Mouse (Mus musculus) natural killer cell, adult 2 months (primary cell): ENCODE measurements around the gene Kat2b.
"Not testable (repeated sequence)": the region's sequence is repeated elsewhere in the genome, so short reads cannot be mapped to it uniquely, and the experiment has no call there.

Experiments
- DNase-seq, 2 experiments: peaks; one replicate each; pipeline ENCODE4 v3.0.0; 2022; ENCODE audit warnings: low spot score in 2 of 2

Kat2b gene

DNA sequence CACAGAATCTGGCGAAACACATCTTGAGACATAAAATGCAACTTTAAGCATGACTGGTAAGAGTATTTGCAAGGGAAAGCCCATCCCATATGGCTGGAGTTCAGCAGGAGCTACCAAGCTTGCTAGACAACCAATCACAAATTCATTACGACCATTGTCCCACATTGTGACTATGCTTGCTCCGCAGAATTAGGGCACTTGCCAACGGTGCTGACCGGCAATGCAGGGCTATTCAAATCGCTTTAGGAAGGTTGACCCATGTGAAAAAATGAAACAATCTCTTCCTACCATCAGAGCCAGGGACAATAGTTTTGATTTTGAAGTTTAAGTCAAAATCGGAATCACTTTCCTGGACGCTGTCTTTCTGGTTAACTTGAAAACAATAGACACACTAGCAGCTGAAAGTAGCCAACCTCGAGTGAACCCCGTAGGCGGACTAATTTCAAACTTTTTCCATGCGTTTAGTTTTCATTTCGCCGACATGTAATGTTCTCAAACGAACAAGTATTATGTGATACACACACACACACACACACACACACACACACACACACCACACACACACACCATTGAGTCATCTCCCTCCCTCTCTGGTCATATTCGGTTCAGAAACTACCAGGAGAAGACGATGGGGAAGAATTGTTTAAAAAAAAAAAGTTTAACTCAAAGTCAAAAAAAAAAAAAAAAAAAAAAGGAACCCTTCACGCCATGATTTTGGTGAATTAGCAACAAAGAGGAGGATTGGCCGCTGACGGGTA is at the start of gene Kat2b:
Gene Kat2b (plus strand): TSS at position 701 of the 758 bp plus-strand sequence.
- DNase-seq = peak in 1 of 2 experiments; percentile 18

DNA sequence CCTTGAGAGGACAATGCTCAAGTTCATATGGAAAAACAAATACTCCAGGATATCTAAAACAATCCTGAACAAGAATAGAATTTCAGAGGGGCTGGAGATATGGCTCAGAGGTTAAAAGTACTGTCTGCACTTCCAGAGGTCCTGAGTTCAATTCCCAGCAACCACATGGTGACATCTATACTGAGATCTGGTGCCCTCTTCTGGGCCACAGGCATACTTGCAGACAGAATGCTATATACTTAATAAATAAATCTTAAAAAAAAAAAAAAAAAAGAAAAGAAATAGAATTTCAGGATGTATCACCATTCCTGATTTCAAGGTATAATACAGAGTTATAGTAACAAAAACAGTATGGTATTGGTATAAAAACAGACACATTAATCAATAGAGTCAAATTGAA is 47.3 kb upstream of the Kat2b start:
- no peak for DNase-seq

DNA sequence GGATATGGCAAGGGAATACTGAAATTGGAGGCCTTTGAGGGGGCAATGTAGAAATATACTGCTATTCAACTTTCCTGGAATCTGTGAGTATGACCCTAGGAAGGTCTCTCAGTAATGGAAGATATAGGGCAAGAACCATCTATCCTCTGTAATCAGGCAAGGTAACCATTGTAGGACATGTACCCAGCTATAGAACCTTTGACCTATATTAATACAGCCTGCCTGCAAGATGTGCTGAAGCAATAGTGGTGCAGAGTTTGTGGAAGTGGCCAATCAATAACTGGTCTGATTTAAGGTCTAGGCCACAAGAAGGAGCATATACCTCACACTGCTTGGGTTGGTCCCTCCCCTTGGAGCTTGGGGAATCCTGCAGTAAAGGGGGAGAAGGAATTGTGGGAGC is 46.2 kb upstream of the Kat2b start:
- DNase-seq = no peak

DNA sequence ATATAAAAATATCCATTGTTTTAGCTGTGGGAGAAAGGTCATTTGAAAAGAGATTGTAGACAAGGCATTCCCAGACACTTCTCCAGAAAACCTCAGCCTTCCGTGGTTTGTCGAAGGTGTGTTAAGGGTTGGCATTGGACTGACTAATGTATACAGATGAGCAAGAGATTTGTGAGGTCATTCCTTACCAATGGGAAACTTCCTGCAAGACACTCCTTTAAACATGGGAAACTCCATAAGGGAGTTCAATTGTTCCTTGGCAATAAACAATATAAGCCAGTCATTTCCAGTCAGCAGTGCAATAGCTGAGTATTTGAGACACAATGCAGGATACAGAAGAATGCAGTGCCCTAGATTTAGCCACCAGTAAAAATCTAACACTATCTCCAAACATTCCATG is 38.6 kb upstream of the Kat2b start:
- no peak for DNase-seq

DNA sequence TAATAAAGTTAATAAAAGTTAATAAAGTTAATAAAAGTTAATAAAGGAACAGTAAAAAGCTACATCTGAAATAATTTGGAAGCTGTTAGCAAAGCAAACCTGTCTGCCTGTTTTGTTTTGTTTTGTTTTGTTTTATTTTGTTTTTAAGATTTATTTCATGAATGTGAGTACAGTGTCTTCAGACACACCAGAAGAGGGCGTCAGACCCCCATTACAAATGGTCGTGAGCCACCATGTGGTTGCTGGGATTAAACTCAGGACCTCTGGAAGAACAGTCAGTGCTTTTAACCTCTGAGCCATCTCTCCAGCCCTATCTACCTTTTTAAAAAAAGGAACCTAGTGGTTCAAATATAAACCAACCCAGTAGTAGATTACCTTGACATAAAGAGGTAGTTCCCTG is 35.5 kb upstream of the Kat2b start:
- no peak for DNase-seq

DNA sequence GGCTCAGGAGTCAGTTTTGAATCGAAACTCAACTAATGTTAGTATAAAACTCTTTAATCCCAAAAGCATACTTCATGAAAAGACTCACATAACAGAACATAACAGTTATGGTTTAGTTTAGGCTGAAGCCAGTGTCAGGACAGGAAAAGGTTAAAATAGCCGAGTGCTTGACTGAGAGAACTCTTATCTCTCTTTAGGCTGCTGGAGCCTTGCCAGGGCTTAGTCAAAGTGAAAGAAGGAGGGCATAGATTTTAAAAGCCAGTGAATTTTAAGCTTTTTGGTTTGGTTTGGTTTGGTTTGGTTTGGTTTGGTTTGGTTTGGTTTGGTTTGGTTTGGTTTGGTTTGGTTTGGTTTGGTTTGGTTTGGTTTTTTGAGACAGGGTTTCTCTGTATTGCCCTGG is 34.2 kb upstream of the Kat2b start:
- no peak for DNase-seq

DNA sequence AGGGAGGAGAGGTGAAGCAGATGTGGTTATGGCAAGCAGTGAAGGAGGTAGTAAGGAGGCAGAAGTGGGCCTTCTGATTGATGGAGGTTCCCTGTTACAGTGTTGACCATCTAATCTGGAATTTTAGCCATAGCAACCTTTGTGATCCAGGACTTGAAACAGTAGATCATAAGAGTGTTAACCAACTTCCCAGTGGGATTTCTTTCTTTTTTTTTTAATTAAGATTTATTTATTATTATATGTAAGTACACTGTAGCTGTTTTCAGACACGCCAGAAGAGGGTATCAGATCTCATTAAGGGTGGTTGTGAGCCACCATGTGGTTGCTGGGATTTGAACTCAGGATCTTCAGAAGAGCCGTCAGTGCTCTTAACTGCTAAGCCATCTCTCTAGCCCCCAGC is 27.3 kb upstream of the Kat2b start, which contains the start of gene Pp2d1:
Gene Pp2d1 (minus strand): TSS at position 101 of the 400 bp plus-strand sequence.
- not testable (repeated sequence) for DNase-seq

DNA sequence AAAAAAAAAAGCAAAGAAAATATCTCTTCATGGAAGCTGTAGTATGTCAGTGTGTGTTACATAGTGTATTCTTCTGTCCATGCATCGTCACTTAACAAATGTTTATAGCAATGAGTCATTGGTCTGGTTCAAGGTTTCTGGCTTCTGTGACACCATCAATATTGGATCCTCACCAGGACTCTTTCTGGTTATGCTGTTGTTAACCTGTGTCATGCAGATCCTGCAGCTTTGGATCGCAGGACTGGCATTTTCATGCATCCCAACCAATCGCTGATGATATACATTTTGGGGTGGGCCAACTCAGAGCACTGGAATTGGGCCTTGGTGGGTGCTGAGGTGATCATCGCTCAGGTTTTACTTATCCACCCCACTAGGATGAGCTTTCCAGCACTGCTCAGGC is 24.1 kb upstream of the Kat2b start:
- no peak for DNase-seq

DNA sequence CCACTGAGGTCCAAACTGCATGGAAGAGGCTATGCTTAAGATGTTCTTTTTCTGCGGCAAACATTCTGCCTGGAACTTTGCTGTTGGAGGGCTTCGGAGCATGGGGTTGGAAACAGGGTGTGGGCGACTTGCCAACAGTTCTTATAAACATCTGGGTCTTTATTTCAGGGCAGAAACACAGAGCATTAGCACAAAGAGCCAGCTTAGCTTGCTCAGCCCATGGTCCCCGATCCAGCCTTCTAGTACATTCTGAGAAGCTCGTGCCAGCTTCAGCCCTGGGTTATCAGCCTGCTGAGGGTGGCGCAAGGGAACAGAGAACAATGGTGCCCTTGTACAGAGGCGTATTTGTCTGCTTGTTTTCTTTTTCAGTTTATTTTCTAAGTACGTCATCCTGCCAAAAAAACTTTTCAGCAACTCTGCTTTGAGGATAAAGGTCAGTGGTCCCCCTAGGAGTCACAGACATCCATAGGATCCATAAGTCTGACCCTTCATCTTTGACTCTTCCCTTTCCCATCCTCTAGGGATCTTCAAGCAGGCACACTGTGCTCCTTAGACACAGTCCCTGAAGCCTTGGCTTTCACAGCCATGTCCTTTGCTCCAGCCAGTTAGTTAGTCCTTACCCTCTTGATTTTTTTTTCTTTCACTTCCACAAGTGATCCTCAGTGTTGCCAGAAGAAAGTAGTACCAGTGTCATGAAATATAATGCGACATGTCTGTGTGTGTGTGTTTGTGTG is 22.9 kb upstream of the Kat2b start:
- no peak for DNase-seq

DNA sequence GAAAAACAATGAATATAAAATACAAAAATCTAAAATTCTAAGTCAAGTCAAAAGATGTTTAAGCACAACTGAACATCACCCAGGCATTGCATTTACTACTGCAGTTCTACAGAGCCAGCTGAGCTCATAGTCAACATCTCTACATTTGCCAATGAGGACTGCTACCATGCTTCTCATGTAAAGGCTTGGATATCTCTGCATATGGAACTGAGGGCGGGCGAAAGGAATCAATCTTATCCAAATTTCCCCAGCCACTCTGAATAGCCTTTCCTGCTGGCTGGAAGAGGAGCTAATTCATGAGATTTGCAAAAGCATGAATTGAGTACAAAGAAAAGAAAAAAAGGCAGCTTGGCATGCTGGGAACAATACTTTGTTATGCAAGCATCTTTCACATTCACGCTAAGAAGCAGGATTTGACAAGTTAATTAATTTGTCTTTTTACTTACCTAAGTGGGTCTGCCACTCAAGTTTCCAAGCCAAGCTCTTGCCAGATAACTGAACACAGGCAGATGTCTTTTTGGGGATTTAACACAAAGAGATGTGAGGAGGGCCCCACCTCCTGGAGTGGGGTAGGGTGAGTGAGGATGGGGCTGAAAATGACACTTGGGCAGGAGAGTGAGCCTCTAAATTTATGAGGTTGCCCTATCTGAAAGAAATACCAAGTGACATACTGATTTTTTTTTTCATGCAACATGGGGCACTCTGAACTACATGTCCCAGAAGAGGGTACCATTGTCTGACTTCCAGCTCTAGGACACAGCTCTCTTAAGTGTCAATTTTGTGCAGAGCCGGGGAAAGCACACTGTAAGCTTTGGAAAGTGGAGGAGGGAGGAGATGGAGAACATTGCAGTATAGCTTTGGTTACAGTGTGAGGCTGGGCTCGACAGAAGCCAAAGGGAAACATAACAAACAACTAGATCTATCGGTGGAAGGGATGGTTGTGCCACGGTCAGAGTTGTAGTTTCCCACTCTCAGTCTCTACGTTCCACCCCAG is 15.1 kb upstream of the Kat2b start:
- DNase-seq = no peak

DNA sequence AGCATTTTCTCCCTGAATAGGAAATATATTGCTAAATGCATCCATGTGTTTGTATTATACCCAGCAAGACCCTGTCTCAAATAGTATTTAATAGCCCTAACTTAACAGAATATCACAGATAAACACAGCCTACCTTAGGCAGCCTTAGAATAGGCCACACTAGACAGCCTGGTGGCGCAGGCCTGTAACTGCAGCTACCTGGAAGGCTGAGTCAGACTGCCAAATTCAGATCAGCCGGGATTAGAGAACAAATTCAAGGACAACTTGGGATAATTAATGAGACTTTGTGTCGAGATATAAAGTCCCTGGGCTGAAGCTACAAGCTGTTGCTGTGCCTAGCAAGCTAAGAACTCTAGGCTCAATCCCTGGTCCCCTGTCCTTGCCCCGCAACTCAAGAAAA is 12.6 kb upstream of the Kat2b start:
- no peak for DNase-seq

DNA sequence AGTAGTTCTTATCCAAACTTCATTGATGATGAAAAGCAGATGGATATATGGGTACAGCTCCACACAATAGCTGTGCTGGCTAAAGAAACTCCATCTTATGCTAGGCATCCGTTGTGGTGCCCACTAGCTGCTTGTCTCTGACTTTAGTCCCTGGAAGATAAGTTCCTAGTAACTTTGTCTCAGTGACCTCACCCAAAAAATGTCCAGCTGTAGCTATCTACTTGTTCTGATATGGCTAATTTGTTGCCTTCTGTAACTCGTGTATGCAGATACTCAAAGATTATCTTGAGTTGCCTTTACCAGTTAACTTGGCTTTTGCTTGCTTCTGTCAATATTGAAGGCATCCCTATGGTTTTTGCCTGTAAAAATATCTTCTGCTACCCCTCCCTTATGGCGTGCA is 11.8 kb upstream of the Kat2b start:
- DNase-seq = no peak

DNA sequence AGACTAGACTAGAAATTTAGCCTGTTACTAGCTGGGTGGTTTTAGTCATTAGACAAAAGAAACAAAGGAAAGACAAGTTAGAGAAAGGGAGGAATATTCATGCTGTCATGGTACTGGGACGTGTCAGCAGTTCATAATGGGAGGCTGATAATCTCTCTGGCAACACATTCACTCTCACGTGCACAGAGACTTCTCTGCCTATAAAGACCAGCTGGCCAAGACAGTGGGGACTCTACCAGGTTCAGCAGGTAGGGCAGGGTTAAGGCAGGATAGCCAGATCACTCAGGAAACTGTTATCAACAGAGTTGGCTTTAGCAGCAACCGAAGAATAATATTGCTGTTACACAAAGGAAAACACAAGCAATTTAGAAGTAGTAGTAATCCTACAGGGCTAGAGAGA is 9.2 kb upstream of the Kat2b start:
- no peak for DNase-seq

DNA sequence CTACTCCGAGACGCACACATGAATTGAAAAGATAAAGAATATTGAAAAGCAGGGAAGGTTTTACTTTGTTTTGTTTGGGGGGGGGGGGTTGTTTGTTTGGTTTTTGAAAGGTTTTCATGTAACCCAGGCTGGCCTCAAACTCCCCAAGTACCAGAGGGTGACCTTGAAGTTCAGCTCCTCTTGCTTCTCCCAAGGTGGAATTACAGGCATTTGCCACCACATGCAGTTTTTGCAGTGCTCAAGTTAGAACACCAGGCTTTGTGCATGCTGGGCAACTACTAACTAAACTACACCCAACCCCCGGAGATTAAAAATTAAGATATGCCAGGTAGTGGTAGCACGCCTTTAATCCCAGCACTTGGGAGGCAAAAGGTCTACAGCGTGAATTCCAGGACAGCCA is 7.0 kb upstream of the Kat2b start:
- no peak for DNase-seq

DNA sequence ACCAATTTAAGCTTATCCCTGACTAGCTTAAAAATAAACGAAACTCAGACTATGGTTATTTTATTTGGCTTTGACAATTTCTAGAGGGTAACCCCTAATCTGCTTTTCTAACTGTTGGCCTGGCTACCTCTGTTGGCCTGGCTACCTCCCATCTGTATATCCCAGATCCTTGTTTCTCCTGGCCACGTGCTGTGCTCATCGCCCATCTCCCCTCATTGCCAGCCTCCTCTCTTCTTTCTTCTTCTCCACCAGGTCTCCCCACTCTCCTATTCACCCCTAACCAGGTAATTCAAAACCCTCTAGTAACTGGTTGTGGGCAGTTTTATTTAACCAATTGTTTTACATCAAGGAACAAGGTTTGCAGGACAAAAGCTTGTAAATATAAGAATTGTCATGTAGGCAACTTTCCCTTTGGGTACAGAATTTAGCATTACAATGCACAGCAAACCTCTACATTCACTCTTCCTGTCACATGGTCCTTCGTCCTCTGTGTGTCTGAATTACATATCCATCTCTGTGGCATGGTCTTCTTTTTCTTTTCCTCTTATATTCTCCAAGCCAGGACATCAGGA is 5.1 kb upstream of the Kat2b start:
- no peak for DNase-seq

DNA sequence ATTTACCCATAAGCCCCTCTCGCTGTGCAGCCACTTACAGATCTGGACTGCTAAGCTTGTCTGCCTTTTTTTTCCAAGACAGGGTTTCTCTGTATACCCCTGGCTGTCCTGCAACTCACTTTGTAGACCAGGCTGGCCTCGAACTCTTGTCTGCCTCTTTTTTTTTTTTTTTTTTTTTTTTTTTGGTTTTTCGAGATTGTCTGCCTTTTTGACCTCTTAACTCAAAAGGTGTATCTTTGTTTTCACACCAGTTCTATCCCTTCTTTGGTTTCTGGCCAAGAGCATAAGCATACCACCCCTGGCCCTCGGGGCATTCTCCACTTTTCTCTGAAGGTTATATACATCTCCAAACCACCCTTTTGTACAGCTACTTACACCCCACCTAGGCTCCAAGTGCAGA is 1.8 kb upstream of the Kat2b start:
- DNase-seq = no peak

DNA sequence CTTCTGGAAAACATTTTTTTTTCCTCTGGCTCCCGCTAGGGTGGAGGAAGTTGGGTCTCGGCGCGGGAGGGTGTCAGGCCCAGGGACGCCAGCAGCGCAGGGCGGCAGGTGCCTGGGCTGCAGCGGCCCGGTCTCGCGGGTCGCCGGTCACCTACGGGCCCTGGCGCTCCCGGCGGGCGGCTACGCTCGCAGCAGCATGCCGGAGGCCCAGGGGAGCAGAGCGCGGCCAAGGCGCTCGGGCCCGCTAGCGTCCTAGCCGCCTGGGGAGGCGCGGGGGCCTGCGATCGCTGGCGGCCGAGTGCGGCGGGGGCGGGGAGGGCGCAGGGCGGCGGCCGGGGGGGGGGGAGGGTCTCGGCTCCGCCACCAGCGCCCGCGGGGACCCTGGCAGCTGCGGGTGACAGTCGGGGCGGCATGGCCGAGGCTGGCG is 271 bp downstream of the Kat2b start:
- DNase-seq = peak; percentile 39 to 54

DNA sequence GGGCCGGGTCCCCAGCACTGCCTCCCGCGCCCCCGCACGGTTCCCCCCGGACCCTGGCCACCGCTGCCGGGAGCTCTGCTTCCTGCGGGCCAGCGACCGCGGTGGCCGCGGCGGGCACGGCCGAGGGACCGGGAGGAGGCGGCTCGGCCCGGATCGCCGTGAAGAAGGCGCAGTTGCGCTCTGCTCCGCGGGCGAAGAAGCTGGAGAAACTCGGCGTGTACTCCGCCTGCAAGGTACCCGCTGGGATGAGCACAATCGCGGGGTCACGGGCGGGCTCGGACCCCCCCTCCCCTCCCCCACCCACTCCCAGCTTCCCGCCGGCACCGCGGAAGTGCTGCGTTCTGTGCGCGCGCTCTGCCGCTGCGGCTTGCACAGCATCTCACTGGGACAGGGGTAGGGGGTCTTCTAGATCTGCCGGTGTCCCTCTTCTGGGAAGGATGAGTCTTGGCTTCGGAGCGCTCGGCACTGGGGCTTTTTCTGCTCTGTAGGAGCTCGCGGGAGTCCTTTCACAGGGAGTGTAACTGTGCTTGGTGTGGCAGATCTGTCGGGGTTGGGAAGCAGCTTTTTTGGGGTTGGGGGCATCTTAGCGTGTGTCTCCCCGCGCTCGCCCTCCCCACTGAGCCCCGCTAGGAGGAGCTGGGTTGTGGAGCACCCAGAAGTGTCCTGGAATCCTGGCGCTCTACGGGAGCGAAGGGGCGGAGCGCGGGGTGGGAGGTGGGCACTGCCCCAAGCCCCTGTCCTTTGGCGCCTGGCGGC is 863 bp downstream of the Kat2b start:
- peak; percentile 18 to 28 for DNase-seq

DNA sequence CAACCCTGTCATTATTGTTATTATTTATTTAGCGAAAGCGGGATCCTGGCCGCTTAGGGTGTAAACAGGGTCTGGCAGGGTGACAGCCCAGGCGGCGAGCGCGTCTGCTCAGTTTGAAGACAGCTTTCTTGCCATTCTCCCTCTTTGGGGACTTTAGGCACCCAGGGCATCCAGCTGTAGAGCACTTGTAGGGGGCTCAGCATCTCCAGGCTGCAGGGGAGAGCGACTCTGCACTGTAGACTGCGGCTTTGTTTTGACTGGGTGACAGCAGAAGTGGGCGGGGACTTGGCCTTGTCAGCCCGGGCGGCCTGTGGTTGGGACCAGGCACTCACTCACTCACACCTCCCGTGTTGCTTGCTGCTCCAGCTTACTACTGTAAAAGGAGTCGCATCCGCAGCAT is 1.5 kb downstream of the Kat2b start:
- peak; percentile 76 to 81 for DNase-seq

DNA sequence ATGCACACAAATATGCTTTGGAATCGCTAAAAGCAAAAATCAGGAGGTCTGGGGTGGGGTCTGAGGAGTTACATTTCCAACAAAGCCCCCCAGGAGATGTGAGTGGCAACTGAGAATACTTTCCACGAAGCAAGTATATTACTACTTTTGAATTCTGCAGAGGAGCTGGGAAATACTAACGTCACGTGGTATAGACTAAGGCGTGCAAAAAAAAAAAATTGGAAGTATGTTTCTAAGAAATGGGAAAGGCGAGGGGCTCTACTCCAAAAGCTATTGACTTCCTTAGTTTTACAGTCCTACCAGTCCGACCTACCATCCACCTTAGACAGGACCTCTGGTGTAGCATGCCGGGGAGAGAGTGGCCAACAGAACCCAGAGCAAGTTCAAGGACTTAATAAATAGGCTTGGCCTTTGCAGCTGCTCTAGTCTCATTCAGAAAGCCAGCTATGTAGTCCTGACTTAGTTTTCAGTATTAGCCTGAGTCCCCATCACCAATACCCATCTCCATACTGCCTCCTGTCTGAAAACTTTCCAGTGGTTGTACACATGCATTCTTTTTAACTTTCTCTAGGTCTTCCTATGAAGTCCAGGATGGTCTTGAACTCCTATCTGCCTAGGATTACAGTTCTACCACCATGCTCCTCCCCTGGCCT is 2.2 kb downstream of the Kat2b start:
- DNase-seq = no peak
